Mouse (Mus musculus) embryonic facial prominence, embryonic 11.5 days (tissue): Measurements from ENCODE around the gene Ebf1. TPM values are rescaled to one million over a fixed set of nuclear protein-coding genes. Genes with fewer than 3 reads are reported as not detected.

Source experiments
- ATAC-seq: fragments of 200-750 bp; cut with Nextera tagmentation; replicated peaks from 2 replicates; pipeline ENCODE4 v1.8.0; 2017; ENCODE audit warnings: low read depth; ENCODE audit not compliant: insufficient number of reproducible peaks, low FRiP score, low TSS enrichment
- DNase-seq: peaks from one replicate; pipeline ENCODE4 v3.0.0-alpha.2; 2015; ENCODE audit warnings: low spot score
- H3K27ac ChIP-seq: fragments of 300-500 bp; sonication (generic); replicated peaks from 2 replicates; pipeline ENCODE4 v1.5.1; 2014; ENCODE audit warnings: mild to moderate bottlenecking, low read depth, low read length, control low read depth
- H3K27me3 ChIP-seq: fragments of 300-500 bp; sonication (generic); 2 replicates; pipeline ENCODE4 v1.6.1; 2014; ENCODE audit warnings: mild to moderate bottlenecking, low read length, moderate library complexity, mixed read lengths; ENCODE audit not compliant: control insufficient read depth, insufficient read depth
- H3K36me3 ChIP-seq: fragments of 300-500 bp; sonication (generic); replicated peaks from 2 replicates; pipeline ENCODE4 v1.6.1; 2014; ENCODE audit warnings: low read depth, mild to moderate bottlenecking, low read length, moderate library complexity, mixed read lengths; ENCODE audit not compliant: control insufficient read depth, insufficient read depth
- H3K4me1 ChIP-seq: fragments of 300-500 bp; sonication (generic); 2 replicates; pipeline ENCODE4 v1.6.1; 2014; ENCODE audit warnings: low read length, mixed read lengths; ENCODE audit not compliant: control insufficient read depth, insufficient read depth
- H3K4me2 ChIP-seq: fragments of 300-500 bp; sonication (generic); 2 replicates; pipeline ENCODE4 v1.6.1; 2014; ENCODE audit warnings: low read depth, mild to moderate bottlenecking, control low read depth, low read length, moderate library complexity
- H3K4me3 ChIP-seq: fragments of 300-500 bp; sonication (generic); 2 replicates; pipeline ENCODE4 v1.5.1; 2014; ENCODE audit warnings: low read depth, low read length, control low read depth
- H3K9ac ChIP-seq: fragments of 300-500 bp; sonication (generic); replicated peaks from 2 replicates; pipeline ENCODE4 v1.6.1; 2014; ENCODE audit warnings: mild to moderate bottlenecking, control low read depth, low read length
- H3K9me3 ChIP-seq: fragments of 300-500 bp; sonication (generic); replicated peaks from 2 replicates; pipeline ENCODE4 v1.6.1; 2016; ENCODE audit warnings: mild to moderate bottlenecking, low read length, inconsistent platforms, mixed read lengths; ENCODE audit not compliant: control insufficient read depth
- WGBS: fragments of 180-500 bp; shearing (Covaris S2); extraction: QIAGEN DNeasy Blood & Tissue Kit; methylation state at CpG from one replicate; pipeline ENCODE4 v1.1.7; 2014; 5-methylcytosine and 5-hydroxymethylcytosine counted together
- polyA plus RNA-seq: library from polyadenylated mRNA; unstranded; fragments of >200 nt; fragmentation: Nextera tagmentation; extraction: Ambion mirVana; gene quantifications from 2 replicates; pipeline ENCODE4 v1.2.1, GENCODE M21; 2014

The Ebf1 gene
- polyA plus RNA-seq, 1 experiment from 2014 or later: 47.9 TPM

DNA sequence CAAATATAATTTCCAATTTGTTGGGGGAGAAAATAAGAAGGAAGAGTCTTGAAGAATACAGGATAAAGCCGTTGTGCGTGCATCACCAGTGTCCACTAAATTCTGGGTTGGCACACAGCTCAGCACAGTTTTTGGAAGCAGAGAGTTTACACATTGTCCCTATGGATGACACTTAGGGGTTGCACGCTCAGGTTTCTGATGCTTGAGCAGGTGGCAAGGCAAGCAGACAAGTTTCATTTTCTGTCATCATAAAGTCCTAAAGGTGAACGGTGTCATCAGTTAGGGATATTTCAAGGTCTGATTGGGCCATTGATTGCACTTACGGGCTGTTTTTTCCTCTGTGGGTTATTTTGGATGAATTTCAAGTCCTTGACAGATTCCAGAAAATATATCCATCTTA lies 97.1 kb downstream of the Ebf1 start:
- Histone ChIP-seq H3K4me1 (no peaks in the 10 kb centered on the region), H3K9ac (no peak overlapping the region), H3K4me2 (no peak overlapping the region), H3K4me3 (no peak overlapping the region), H3K27me3 (no peaks in the 10 kb centered on the region), H3K9me3 (no peaks in the 10 kb centered on the region), H3K27ac (no peak overlapping the region), H3K36me3 (no peaks in the 10 kb centered on the region)
- DNase-seq (no peak), ATAC-seq (no peak)
- 92% methylated on average over 5 of the region's 5 CpGs for WGBS

DNA sequence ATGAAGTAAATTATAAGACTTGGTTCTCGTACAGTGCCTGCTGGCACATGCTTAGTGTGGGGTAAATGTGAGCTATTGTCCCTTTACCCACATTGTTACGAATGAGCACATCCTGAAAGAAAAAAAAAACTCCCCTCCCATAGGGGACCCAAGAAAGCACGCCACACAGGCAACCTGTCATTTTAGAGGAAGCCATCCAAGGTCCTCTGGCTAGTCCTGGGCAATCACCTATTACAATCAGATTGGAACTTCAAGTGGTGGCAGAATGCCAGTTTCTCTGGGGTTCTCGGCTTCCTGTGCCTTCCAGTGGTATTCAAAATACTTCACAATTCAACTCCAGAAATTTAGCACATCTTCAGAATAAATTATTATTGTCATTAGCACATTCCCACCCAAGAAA lies 98.7 kb downstream of the Ebf1 start:
- DNase-seq (no peak), ATAC-seq (no peak)
- H3K27ac ChIP-seq: no peak overlapping the region
- H3K4me2 ChIP-seq: no peak overlapping the region
- H3K4me1 ChIP-seq: no peaks in the 10 kb centered on the region
- 59% methylated on average over 4 of the region's 4 CpGs for WGBS
- no peak overlapping the region for H3K4me3 ChIP-seq
- H3K36me3 ChIP-seq: no peaks in the 10 kb centered on the region
- no peaks in the 10 kb centered on the region for H3K9me3 ChIP-seq
- no peak overlapping the region for H3K9ac ChIP-seq
- no peaks in the 10 kb centered on the region for H3K27me3 ChIP-seq

GRCm38 (mm10) chr11:44716928-44717327 lies 99.8 kb downstream of the Ebf1 start:
- 70% methylated on average over 6 of the region's 6 CpGs for WGBS
- Histone ChIP-seq H3K36me3 (no peaks in the 10 kb centered on the region), H3K27ac (no peak overlapping the region), H3K4me3 (no peak overlapping the region), H3K27me3 (no peaks in the 10 kb centered on the region), H3K4me1 (no peaks in the 10 kb centered on the region), H3K4me2 (no peak overlapping the region), H3K9me3 (no peaks in the 10 kb centered on the region), H3K9ac (no peak overlapping the region)
- ATAC-seq (no peak), DNase-seq (no peak)

DNA sequence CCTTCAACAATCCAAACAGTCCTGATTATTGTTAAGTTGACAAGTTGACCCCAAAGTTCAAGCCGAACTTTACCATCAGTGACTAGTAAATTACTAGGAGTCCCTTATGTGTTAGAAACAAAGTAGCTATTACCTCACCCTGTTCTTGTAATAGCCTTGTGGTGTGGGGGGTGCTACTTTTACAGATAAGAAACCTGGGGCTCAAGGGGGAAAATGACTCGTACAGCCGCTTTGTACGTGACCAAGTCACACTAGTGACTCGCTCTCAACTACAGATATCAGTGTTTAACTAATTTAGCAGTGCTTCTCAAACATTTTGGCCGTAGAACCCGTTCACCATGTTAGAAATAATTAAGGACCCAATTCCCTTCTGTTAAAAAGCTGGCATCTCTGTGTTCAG lies 100.5 kb downstream of the Ebf1 start:
- Histone ChIP-seq H3K27ac (no peak overlapping the region), H3K4me2 (no peak overlapping the region), H3K4me1 (no peaks in the 10 kb centered on the region), H3K4me3 (no peak overlapping the region), H3K9me3 (no peaks in the 10 kb centered on the region), H3K36me3 (no peaks in the 10 kb centered on the region), H3K27me3 (no peaks in the 10 kb centered on the region), H3K9ac (no peak overlapping the region)
- ATAC-seq (no peak), DNase-seq (no peak)
- 56% methylated on average over 7 of the region's 7 CpGs for WGBS

DNA sequence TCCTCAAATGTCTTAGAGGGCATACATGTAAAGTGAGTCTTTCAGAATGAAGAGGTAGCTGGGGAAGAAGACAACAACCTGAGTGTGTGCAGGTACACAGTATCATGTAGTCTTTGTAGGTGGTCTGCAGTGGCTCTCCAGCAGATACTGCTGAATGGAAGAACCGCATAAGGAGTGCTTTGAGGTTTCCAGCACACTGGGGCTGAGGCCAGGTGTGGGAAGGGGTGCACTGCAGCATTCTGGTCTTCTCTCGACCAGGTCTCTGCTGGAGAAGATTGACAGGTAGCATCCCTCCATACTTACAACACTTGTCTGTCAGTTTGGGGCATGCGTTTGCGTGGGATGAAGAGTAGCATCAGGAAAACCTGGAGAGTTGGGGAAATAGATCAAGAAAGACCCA lies 104.9 kb downstream of the Ebf1 start:
- Histone ChIP-seq H3K36me3 (no peaks in the 10 kb centered on the region), H3K27me3 (no peaks in the 10 kb centered on the region), H3K9me3 (no peaks in the 10 kb centered on the region), H3K27ac (no peak overlapping the region), H3K4me1 (no peaks in the 10 kb centered on the region), H3K4me2 (no peak overlapping the region), H3K9ac (no peak overlapping the region), H3K4me3 (no peak overlapping the region)
- DNase-seq (no peak), ATAC-seq (no peak)
- WGBS: 87% methylated on average over 4 of the region's 4 CpGs

- Histone ChIP-seq H3K36me3 (no peaks in the 10 kb centered on the region), H3K4me3 (no peak overlapping the region), H3K4me1 (no peaks in the 10 kb centered on the region), H3K27me3 (no peaks in the 10 kb centered on the region), H3K4me2 (no peak overlapping the region), H3K9ac (no peak overlapping the region), H3K9me3 (no peaks in the 10 kb centered on the region), H3K27ac (no peak overlapping the region)
- no peak for ATAC-seq
- 88% methylated on average over 6 of the region's 6 CpGs for WGBS
- DNase-seq: no peak
Measured at GRCm38 (mm10) chr11:44723950-44724502, 106.9 kb downstream of the Ebf1 start.

DNA sequence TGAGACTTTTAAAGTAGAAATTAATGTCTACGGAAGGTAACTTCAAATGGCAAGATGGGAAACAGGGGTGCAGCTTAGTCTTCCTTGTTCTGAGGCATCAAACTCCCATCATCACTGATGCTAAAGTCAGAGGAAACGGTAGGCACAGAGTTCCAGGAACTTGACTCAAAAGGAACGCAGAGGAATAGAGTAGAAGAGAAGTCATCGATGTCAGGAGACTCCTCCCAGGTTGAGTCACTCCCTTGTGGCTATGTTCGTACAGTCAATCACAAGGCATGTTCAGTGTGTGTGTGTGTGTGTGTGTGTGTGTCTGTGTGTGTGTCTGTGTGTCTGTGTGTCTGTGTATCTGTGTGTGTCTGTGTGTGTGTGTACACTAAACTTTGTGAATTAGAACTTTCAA lies 108.6 kb downstream of the Ebf1 start:
- no peaks in the 10 kb centered on the region for H3K36me3 ChIP-seq
- no peaks in the 10 kb centered on the region for H3K9me3 ChIP-seq
- H3K27ac ChIP-seq: no peak overlapping the region
- no peak overlapping the region for H3K9ac ChIP-seq
- DNase-seq (no peak), ATAC-seq (no peak)
- H3K27me3 ChIP-seq: no peaks in the 10 kb centered on the region
- no peaks in the 10 kb centered on the region for H3K4me1 ChIP-seq
- no peak overlapping the region for H3K4me2 ChIP-seq
- 85% methylated on average over 5 of the region's 5 CpGs for WGBS
- H3K4me3 ChIP-seq: no peak overlapping the region

DNA sequence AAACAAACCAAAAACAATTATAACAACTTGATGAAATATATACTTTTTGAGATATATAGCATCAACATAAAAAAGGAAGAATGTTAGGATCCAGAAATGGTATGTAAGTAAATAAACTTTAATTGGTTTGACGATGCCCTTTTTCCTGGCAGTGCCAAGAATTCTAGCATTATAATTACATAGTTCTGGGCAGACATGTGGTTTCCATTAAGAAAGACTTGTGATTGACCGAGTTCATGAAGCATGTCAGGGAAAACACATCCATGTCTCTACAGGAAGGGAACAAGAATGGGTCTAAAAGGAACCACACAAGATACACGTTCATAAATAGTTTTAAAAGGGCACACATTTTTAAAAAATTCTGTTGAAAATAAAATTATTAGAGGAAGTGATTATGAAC lies 110.3 kb downstream of the Ebf1 start:
- Histone ChIP-seq H3K27ac (no peak overlapping the region), H3K4me3 (no peak overlapping the region), H3K36me3 (no peaks in the 10 kb centered on the region), H3K4me1 (no peaks in the 10 kb centered on the region), H3K9ac (no peak overlapping the region), H3K27me3 (no peaks in the 10 kb centered on the region), H3K9me3 (no peaks in the 10 kb centered on the region), H3K4me2 (no peak overlapping the region)
- DNase-seq: peak; percentile 74
- ATAC-seq: no peak
- WGBS: 23% methylated on average over 3 of the region's 3 CpGs
